Mouse (Mus musculus) heart, postnatal 0 days (tissue): Measurements from ENCODE around the gene Paqr9. TPM values are rescaled to one million over a fixed set of nuclear protein-coding genes. Genes with fewer than 3 reads are reported as not detected.

ENCODE experiments used
- ATAC-seq: fragments of 200-750 bp; cut with Nextera tagmentation; 2 replicates; pipeline ENCODE4 v1.8.0; 2017; ENCODE audit warnings: low read depth, moderate number of reproducible peaks, moderate library complexity; ENCODE audit not compliant: insufficient read depth
- DNase-seq: peaks from one replicate; pipeline ENCODE4 v3.0.0-alpha.2; 2016; ENCODE audit warnings: low spot score
- H3K27ac ChIP-seq: fragments of 300-500 bp; sonication (generic); 2 replicates; pipeline ENCODE4 v1.5.1; 2014; ENCODE audit warnings: low read depth, mild to moderate bottlenecking
- H3K27me3 ChIP-seq: fragments of 300-500 bp; sonication (generic); 2 replicates; pipeline ENCODE4 v1.6.1; 2014; ENCODE audit warnings: low read length, mixed read lengths; ENCODE audit not compliant: control insufficient read depth, insufficient read depth
- H3K36me3 ChIP-seq: fragments of 300-500 bp; sonication (generic); replicated peaks from 2 replicates; pipeline ENCODE4 v1.6.1; 2014; ENCODE audit warnings: low read length, mixed read lengths; ENCODE audit not compliant: control insufficient read depth, insufficient read depth
- H3K4me1 ChIP-seq: fragments of 300-500 bp; sonication (generic); 2 replicates; pipeline ENCODE4 v1.6.1; 2014; ENCODE audit warnings: antibody characterized with exemption; ENCODE audit not compliant: control insufficient read depth, insufficient read depth
- H3K4me2 ChIP-seq: fragments of 300-500 bp; sonication (generic); 2 replicates; pipeline ENCODE4 v1.6.1; 2014; ENCODE audit warnings: low read depth, mild to moderate bottlenecking, low read length, moderate library complexity
- H3K4me3 ChIP-seq: fragments of 300-500 bp; sonication (generic); 2 replicates; pipeline ENCODE4 v1.5.1; 2014; ENCODE audit warnings: low read depth, low read length
- H3K9ac ChIP-seq: fragments of 300-500 bp; sonication (generic); replicated peaks from 2 replicates; pipeline ENCODE4 v1.6.1; 2014; ENCODE audit warnings: low read depth, low read length, mixed read lengths
- H3K9me3 ChIP-seq: fragments of 300-500 bp; sonication (generic); replicated peaks from 2 replicates; pipeline ENCODE4 v1.6.1; 2016; ENCODE audit warnings: low read length; ENCODE audit not compliant: control insufficient read depth
- CTCF ChIP-seq: IDR thresholded peaks from 2 replicates; pipeline ENCODE4 v1.5.1; 2016; ENCODE audit warnings: antibody characterized with exemption, control low read depth, low read depth
- EP300 ChIP-seq: IDR thresholded peaks from 2 replicates; pipeline ENCODE4 v1.6.1; 2016; ENCODE audit warnings: antibody characterized with exemption, low read depth
- WGBS: fragments of 180-500 bp; shearing (Covaris S2); extraction: QIAGEN DNeasy Blood & Tissue Kit; methylation state at CpG from one replicate; pipeline ENCODE4 v1.1.7; 2014; 5-methylcytosine and 5-hydroxymethylcytosine counted together
- polyA plus RNA-seq: library from polyadenylated mRNA; unstranded; fragments of >200 nt; fragmentation: Nextera tagmentation; extraction: Ambion mirVana; gene quantifications from 2 replicates; pipeline ENCODE4 v1.2.1, GENCODE M21; 2015
- total RNA-seq: library from RNA; depleted of rRNA; stranded (reverse); fragments of >200 nt; gene quantifications from 2 replicates; pipeline ENCODE4 v1.2.3, GENCODE M21; 2014; ENCODE audit warnings: low replicate concordance

The Paqr9 gene
- total and polyA plus RNA-seq, 2 experiments from 2014 or later, result 5.8 to 9.5 TPM

DNA sequence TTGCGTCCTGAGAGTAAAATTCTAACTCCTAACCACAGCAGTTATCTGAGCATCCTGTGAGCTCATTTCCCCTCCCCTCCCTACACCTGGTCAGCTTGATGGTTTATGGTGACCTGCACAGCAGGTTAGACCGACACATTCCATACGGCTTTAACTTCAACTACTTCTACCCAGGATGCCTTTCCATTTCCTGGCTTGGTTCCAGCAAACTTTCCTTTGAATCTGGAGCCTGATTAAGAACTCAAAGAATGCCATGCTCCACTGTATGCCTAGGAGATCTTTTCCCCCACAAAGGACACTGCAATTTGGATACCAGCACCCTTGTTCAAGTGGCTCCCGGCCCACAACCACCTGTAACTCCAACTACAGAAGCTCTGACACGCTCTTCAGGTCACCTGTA, 38.9 kb upstream of the Paqr9 start:
- no peak for DNase-seq
- Histone ChIP-seq H3K4me1 (no peaks in the 10 kb centered on the region), H3K9ac (no peak overlapping the region), H3K4me3 (no peak overlapping the region), H3K27me3 (no peaks in the 10 kb centered on the region), H3K4me2 (no peak overlapping the region), H3K36me3 (no peaks in the 10 kb centered on the region), H3K9me3 (no peaks in the 10 kb centered on the region), H3K27ac (no peak overlapping the region)
- WGBS, result 76% methylated on average over 5 of the region's 5 CpGs
- TF ChIP-seq EP300 (no peak), CTCF (no peak)
- ATAC-seq, result no peak

DNA sequence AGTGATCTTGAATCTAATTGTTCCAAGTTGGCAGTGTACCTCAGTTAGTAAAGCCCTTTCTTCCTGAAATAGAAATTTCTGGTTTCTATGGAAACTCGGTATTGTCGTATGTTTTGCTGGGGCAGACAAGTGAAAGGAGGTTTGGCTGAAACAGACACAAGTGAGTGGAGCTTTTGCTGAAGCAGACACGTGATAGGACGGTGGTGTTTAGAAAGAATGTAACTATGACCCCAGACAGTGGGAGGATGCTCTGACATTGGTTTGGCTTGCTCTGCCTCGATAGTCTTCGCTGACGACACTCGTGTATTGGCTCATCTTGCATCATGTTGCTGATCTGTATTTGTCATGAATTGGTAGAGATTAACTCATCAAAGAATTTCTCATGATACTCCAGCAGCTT, 38.4 kb upstream of the Paqr9 start:
- H3K27ac ChIP-seq, result no peak overlapping the region
- DNase-seq (no peak), ATAC-seq (no peak)
- 83% methylated on average over 8 of the region's 8 CpGs for WGBS
- H3K4me1 ChIP-seq, result no peaks in the 10 kb centered on the region
- H3K4me2 ChIP-seq, result no peak overlapping the region
- no peaks in the 10 kb centered on the region for H3K36me3 ChIP-seq
- H3K27me3 ChIP-seq, result no peaks in the 10 kb centered on the region
- TF ChIP-seq CTCF (no peak), EP300 (no peak)
- H3K9me3 ChIP-seq, result no peaks in the 10 kb centered on the region
- no peak overlapping the region for H3K4me3 ChIP-seq
- H3K9ac ChIP-seq, result no peak overlapping the region

DNA sequence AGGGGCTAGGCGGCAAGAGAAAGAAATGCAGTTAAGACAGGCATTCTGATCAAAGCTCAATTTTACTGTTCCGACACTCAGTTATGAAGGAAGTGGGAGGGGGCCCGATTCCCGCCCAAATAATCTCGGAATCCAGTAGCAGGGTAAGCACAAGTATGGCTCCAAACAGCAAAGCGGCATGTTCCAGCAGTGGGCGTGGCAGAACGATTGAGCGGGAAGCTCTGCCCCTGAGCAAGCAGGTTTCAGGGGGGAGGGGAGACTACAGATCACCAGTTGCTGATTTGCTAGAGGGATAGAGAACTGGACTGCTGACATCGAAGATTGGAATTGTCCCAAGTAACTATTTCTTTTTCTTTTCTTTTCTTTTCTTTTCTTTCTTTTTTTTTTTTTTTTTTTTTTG, 37.9 kb upstream of the Paqr9 start:
- Histone ChIP-seq H3K4me1 (no peaks in the 10 kb centered on the region), H3K4me2 (no peak overlapping the region), H3K4me3 (no peak overlapping the region), H3K9me3 (no peaks in the 10 kb centered on the region), H3K27ac (no peak overlapping the region), H3K9ac (no peak overlapping the region), H3K27me3 (no peaks in the 10 kb centered on the region), H3K36me3 (no peaks in the 10 kb centered on the region)
- 36% methylated on average over 10 of the region's 10 CpGs for WGBS
- TF ChIP-seq CTCF (no peak), EP300 (no peak)
- no peak for DNase-seq
- ATAC-seq, result no peak

DNA sequence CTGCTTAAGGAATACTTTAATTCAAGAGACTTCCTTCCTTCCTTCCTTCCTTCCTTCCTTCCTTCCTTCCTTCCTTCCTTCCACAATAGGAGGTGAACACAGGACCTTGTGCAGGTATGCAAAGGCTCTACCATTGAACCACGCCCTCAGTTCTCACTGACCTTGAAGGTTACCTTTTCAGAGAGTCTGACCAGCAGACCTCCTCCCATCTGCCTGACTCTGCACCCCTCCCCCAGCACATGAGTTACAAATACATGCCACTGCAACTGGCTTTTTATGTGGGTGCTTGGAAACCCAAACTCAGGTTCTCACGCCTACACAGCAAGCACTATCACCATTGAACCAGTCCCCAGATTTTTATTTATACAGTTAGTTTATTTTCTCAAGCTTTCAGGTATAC, 36.9 kb upstream of the Paqr9 start:
- Histone ChIP-seq H3K27ac (no peak overlapping the region), H3K4me2 (no peak overlapping the region), H3K4me1 (no peaks in the 10 kb centered on the region), H3K9ac (no peak overlapping the region), H3K4me3 (no peak overlapping the region), H3K27me3 (no peaks in the 10 kb centered on the region), H3K36me3 (no peaks in the 10 kb centered on the region), H3K9me3 (no peaks in the 10 kb centered on the region)
- no peak for DNase-seq
- 75% methylated on average over 2 of the region's 2 CpGs for WGBS
- TF ChIP-seq EP300 (no peak), CTCF (no peak)
- ATAC-seq, result no peak

DNA sequence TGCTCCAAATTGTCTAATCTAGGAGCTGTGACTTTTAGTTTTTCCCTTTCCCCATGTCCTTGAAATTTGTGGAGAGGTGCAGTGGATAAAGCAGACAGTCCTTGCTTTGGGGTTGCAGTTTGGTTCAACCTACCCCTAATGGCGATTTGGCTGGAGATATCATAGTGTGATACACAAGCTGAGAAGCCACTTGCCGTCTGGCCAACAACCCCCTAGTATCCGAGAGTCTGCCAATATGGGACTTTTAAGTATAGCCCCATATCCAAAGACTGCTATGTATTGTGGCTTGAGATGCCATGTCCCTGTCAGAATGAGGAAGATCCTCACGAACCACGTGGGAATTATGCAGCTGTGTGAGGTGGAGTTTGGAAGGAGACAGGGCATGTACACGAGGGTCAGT, 34.1 kb upstream of the Paqr9 start:
- no peaks in the 10 kb centered on the region for H3K36me3 ChIP-seq
- H3K9ac ChIP-seq, result no peak overlapping the region
- ATAC-seq (no peak), DNase-seq (no peak)
- H3K9me3 ChIP-seq, result no peaks in the 10 kb centered on the region
- no peaks in the 10 kb centered on the region for H3K27me3 ChIP-seq
- 79% methylated on average over 6 of the region's 6 CpGs for WGBS
- H3K4me2 ChIP-seq, result no peak overlapping the region
- TF ChIP-seq EP300 (no peak), CTCF (no peak)
- H3K27ac ChIP-seq, result no peak overlapping the region
- H3K4me3 ChIP-seq, result no peak overlapping the region
- H3K4me1 ChIP-seq, result no peaks in the 10 kb centered on the region

DNA sequence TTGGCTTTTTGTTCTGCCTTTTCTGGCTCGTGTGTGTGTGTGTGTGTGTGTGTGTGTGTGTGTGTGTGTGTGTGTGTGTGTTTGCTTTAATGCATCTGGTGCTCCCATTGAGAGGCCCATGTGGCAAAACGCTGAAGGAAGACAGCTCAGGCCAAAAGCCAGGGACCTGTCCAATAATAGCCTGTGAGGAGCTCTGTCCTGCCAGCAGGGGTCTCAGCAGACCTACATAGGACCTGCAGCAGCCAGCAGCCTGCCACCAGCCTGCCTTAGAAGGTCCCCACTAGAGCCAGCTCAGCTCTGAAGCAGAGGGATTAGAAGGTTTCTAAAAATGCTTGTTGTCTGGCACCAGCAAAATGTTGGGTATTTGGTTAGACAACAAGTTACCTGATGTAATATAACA, 33.5 kb upstream of the Paqr9 start:
- WGBS, result 9% methylated on average over 2 of the region's 2 CpGs
- DNase-seq, result peak; percentile 62

More for the DNA sequence above, 33.5 kb upstream of the Paqr9 start:
- no peak overlapping the region for H3K4me3 ChIP-seq
- TF ChIP-seq CTCF (peak; percentile 85), EP300 (no peak)
- no peak overlapping the region for H3K9ac ChIP-seq
- no peaks in the 10 kb centered on the region for H3K9me3 ChIP-seq
- H3K27me3 ChIP-seq, result no peaks in the 10 kb centered on the region
- no peaks in the 10 kb centered on the region for H3K36me3 ChIP-seq
- peak; percentile 92 for ATAC-seq
- no peak overlapping the region for H3K4me2 ChIP-seq
- no peak overlapping the region for H3K27ac ChIP-seq
- H3K4me1 ChIP-seq, result no peaks in the 10 kb centered on the region
